In the genomic region with DNA sequence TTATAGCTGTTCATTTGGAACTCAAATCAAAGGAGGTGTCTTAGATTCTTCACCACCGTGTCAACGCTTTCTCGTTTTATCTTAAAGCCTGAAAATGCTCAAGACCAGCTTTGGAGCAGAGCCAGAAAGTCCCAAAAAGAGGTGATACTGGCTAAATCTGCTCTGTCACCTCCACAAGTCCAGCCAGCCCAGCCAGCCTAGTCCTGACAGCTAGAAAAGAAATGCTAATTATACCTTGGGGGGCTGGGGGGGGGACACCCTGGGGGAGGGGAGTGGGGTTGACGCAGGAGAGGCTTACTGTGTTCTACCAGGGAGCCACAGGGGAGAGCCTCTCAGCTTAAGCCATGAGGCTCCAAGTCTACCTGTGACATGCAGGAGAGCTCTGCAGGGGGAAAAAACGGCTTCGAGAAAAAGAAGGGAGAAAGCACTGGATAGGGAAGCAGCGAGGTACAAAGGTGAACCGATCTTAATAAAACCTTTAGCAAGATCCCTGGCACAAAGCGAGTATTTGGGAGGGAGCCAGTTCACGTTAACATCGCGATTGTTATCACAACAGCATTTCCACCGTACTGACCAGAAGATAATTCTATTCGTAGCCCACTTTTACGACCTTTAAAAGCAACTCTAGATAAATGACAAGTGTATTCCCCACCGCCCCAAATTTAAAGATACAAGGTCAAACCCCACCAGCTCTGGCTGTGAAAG, we compare ENCODE assay signal across 8 mouse cellular contexts. TPM values are rescaled to one million over a fixed set of nuclear protein-coding genes. Genes with fewer than 3 reads are reported as not detected.
DNase-seq lines count a peak whose midpoint lies in the region; ATAC-seq and TF ChIP-seq lines count a peak whose summit lies in the region.

No protein-coding gene starts in this region.

- ATAC-seq in lung, postnatal 0 days: no peak
- no peak for ATAC-seq in heart, embryonic 12.5 days (ENCODE audit: insufficient number of reproducible peaks, low FRiP score)
- 0 out of 2 replicates have a peak, but pooled peaks have one; percentile 2 for ATAC-seq in midbrain, embryonic 16.5 days

- no peaks in the 10 kb centered on the region for H3K9me3 ChIP-seq in lung, postnatal 0 days (ENCODE audit: low read length)
- H3K9me3 ChIP-seq in heart, embryonic 12.5 days (replicated peaks): no peaks in the 10 kb centered on the region
- H3K9me3 ChIP-seq in midbrain, embryonic 16.5 days (replicated peaks; ENCODE audit: control insufficient read depth, low read length, poor library complexity, severe bottlenecking): no peaks in the 10 kb centered on the region

- H3K4me2 ChIP-seq in lung, postnatal 0 days (replicated peaks; ENCODE audit: low read depth, low read length): peak overlapping the region; percentile 97
- peak overlapping the region; percentile 80 for H3K4me2 ChIP-seq in heart, embryonic 12.5 days
- peak overlapping the region; percentile 88 for H3K4me2 ChIP-seq in midbrain, embryonic 16.5 days (ENCODE audit: low read length)

- no peak for DNase-seq in lung, postnatal 0 days (ENCODE audit: low spot score)
- no peak for DNase-seq in lung, postnatal 4 days
- peak; percentile 29 for DNase-seq in kidney, postnatal 10 days
- no peak for DNase-seq in spleen, postnatal 4 days (ENCODE audit: low spot score in 2 of 2)
- DNase-seq in yolk sac, embryonic 10.5 days (ENCODE audit: low spot score): no peak

- no peak overlapping the region for H3K27ac ChIP-seq in lung, postnatal 0 days (ENCODE audit: low read length)
- H3K27ac ChIP-seq in brown adipose tissue, adult 24 weeks (replicated peaks; ENCODE audit: low read depth, low read length): peak overlapping the region; percentile 28
- peak overlapping the region; percentile 1 for H3K27ac ChIP-seq in heart, embryonic 12.5 days (ENCODE audit: poor library complexity, severe bottlenecking)
- peak overlapping the region; percentile 85; the same call in 1 of the 2 replicates for H3K27ac ChIP-seq in midbrain, embryonic 16.5 days (ENCODE audit: low read length)

- TF ChIP-seq EP300 in lung, postnatal 0 days (IDR thresholded peaks at IDR 0.05): no peak

- peak overlapping the region; percentile 76 for H3K4me3 ChIP-seq in lung, postnatal 0 days (ENCODE audit: low read depth, low read length)
- peak overlapping the region; percentile 86 for H3K4me3 ChIP-seq in brown adipose tissue, adult 24 weeks (ENCODE audit: insufficient read depth, low read depth, low read length)
- peak overlapping the region; percentile 77 for H3K4me3 ChIP-seq in heart, embryonic 12.5 days
- H3K4me3 ChIP-seq in midbrain, embryonic 16.5 days (ENCODE audit: low read depth, low read length): peak overlapping the region; percentile 92

- 6% methylated on average over 16 of the region's 16 CpGs for WGBS in lung, postnatal 0 days
- WGBS in heart, embryonic 12.5 days: 3% methylated on average over 16 of the region's 16 CpGs
- 3% methylated on average over 16 of the region's 16 CpGs for WGBS in midbrain, embryonic 16.5 days

- H3K27me3 ChIP-seq in lung, postnatal 0 days (replicated peaks; ENCODE audit: insufficient read depth, low read length): no peaks in the 10 kb centered on the region
- no peaks in the 10 kb centered on the region for H3K27me3 ChIP-seq in heart, embryonic 12.5 days (replicated peaks)
- H3K27me3 ChIP-seq in midbrain, embryonic 16.5 days (ENCODE audit: control insufficient read depth, insufficient read depth, low read depth, low read length): no peaks in the 10 kb centered on the region

- H3K4me1 ChIP-seq in lung, postnatal 0 days (ENCODE audit: insufficient read depth, low read depth, low read length): peaks cover 3% of the 10 kb centered on the region; the same call in 1 of the 2 replicates
- H3K4me1 ChIP-seq in brown adipose tissue, adult 24 weeks (ENCODE audit: control insufficient read depth, insufficient read depth, insufficient read length, low read length): no peaks in the 10 kb centered on the region
- H3K4me1 ChIP-seq in heart, embryonic 12.5 days (replicated peaks): peaks cover 30% of the 10 kb centered on the region
- peaks cover 10% of the 10 kb centered on the region for H3K4me1 ChIP-seq in midbrain, embryonic 16.5 days (ENCODE audit: control insufficient read depth, insufficient read depth, low read length)

- TF ChIP-seq CTCF in lung, postnatal 0 days (IDR thresholded peaks at IDR 0.05): no peak

- H3K36me3 ChIP-seq in lung, postnatal 0 days (ENCODE audit: insufficient read depth, low read length): no peaks in the 10 kb centered on the region
- H3K36me3 ChIP-seq in heart, embryonic 12.5 days: peaks cover 20% of the 10 kb centered on the region
- H3K36me3 ChIP-seq in midbrain, embryonic 16.5 days (ENCODE audit: control insufficient read depth, insufficient read depth, low read length): no peaks in the 10 kb centered on the region

- peak overlapping the region; percentile 76; the same call in 1 of the 2 replicates for H3K9ac ChIP-seq in lung, postnatal 0 days (replicated peaks; ENCODE audit: low read depth)
- H3K9ac ChIP-seq in heart, embryonic 12.5 days: peak overlapping the region; percentile 84
- H3K9ac ChIP-seq in midbrain, embryonic 16.5 days (ENCODE audit: low read depth, low read length): peak overlapping the region; percentile 96

RNA-seq across cellular contexts. Expression of a gene that starts 1.0 kb away (rescaled TPM):
- polyA plus RNA-seq in lung, postnatal 0 days (2015; fragmentation: Nextera tagmentation; extraction: Ambion mirVana): 22.8 and 25.4 TPM in 2 replicates
- polyA plus RNA-seq in brown adipose tissue, adult 24 weeks (2012; ENCODE audit: insufficient read depth, insufficient read length, missing spikeins): 97.6 and 181 TPM in 2 replicates
- polyA plus RNA-seq in heart, embryonic 12.5 days (2016; fragmentation: Nextera tagmentation; extraction: Ambion mirVana): 31.3 and 32.3 TPM in 2 replicates
- 135 and 155 TPM in 2 replicates for polyA plus RNA-seq in midbrain, embryonic 16.5 days (2015; fragmentation: Nextera tagmentation; extraction: Ambion mirVana)

RNA-seq across cellular contexts. Expression of a gene that starts 16.1 kb away (rescaled TPM):
- polyA plus RNA-seq in lung, postnatal 0 days (2015; fragmentation: Nextera tagmentation; extraction: Ambion mirVana): 7.2 and 9.5 TPM in 2 replicates
- polyA plus RNA-seq in brown adipose tissue, adult 24 weeks (2012; ENCODE audit: insufficient read depth, insufficient read length, missing spikeins): 1.3 TPM in 1 of 2 replicates, not detected in the other
- polyA plus RNA-seq in heart, embryonic 12.5 days (2016; fragmentation: Nextera tagmentation; extraction: Ambion mirVana): 39.1 and 41.0 TPM in 2 replicates
- polyA plus RNA-seq in midbrain, embryonic 16.5 days (2015; fragmentation: Nextera tagmentation; extraction: Ambion mirVana): 7.0 and 9.5 TPM in 2 replicates
